Mouse (Mus musculus) heart, embryonic 11.5 days (tissue): ENCODE measurements around the gene Bhmt2. TPM values are rescaled to one million over a fixed set of nuclear protein-coding genes. Genes with fewer than 3 reads are reported as not detected.

Source experiments
- ATAC-seq: fragments of 200-750 bp; cut with Nextera tagmentation; replicated peaks from 2 replicates; pipeline ENCODE4 v1.8.0; 2017; ENCODE audit warnings: moderate library complexity; ENCODE audit not compliant: insufficient number of reproducible peaks, low FRiP score, low TSS enrichment
- H3K27ac ChIP-seq: fragments of 300-500 bp; sonication (generic); 2 replicates; pipeline ENCODE4 v1.5.1; 2014; ENCODE audit warnings: mild to moderate bottlenecking, low read depth, low read length
- H3K27me3 ChIP-seq: fragments of 300-500 bp; sonication (generic); 2 replicates; pipeline ENCODE4 v1.6.1; 2014; ENCODE audit warnings: mild to moderate bottlenecking, low read length, mixed read lengths; ENCODE audit not compliant: control insufficient read depth, insufficient read depth
- H3K36me3 ChIP-seq: fragments of 300-500 bp; sonication (generic); 2 replicates; pipeline ENCODE4 v1.6.1; 2014; ENCODE audit warnings: mild to moderate bottlenecking, low read length, moderate library complexity, mixed read lengths; ENCODE audit not compliant: control insufficient read depth, insufficient read depth
- H3K4me1 ChIP-seq: fragments of 300-500 bp; sonication (generic); 2 replicates; pipeline ENCODE4 v1.6.1; 2014; ENCODE audit warnings: low read length; ENCODE audit not compliant: control insufficient read depth, insufficient read depth
- H3K4me2 ChIP-seq: fragments of 300-500 bp; sonication (generic); 2 replicates; pipeline ENCODE4 v1.6.1; 2014; ENCODE audit warnings: mild to moderate bottlenecking, moderate library complexity
- H3K4me3 ChIP-seq: fragments of 300-500 bp; sonication (generic); 2 replicates; pipeline ENCODE4 v1.5.1; 2014; ENCODE audit warnings: low read depth, low read length
- H3K9ac ChIP-seq: fragments of 300-500 bp; sonication (generic); 2 replicates; pipeline ENCODE4 v1.6.1; 2014; ENCODE audit warnings: mild to moderate bottlenecking, low read depth, low read length, moderate library complexity
- H3K9me3 ChIP-seq: fragments of 300-500 bp; sonication (generic); replicated peaks from 2 replicates; pipeline ENCODE4 v1.6.1; 2016; ENCODE audit warnings: low read length; ENCODE audit not compliant: control insufficient read depth
- WGBS: fragments of 180-500 bp; shearing (Covaris S2); extraction: QIAGEN DNeasy Blood & Tissue Kit; methylation state at CpG from one replicate; pipeline ENCODE4 v1.1.7; 2014; ENCODE audit not compliant: insufficient replicate concordance; 5-methylcytosine and 5-hydroxymethylcytosine counted together
- polyA plus RNA-seq: library from polyadenylated mRNA; unstranded; fragments of >200 nt; fragmentation: Nextera tagmentation; extraction: Ambion mirVana; gene quantifications from 2 replicates; pipeline ENCODE4 v1.2.1, GENCODE M21; 2014

Bhmt2 gene
- polyA plus RNA-seq, result 0.14 and 0.39 TPM in 2 replicates

- ATAC-seq, result no peak
- peak within 1 kb of the TSS; percentile 55 for H3K4me2 ChIP-seq
- no peaks in the 10 kb centered on the region for H3K9me3 ChIP-seq
- no peaks in the 10 kb centered on the region for H3K36me3 ChIP-seq
- H3K27me3 ChIP-seq, result peaks cover 7% of the 10 kb centered on the region
- peak within 1 kb of the TSS; percentile 30 for H3K4me3 ChIP-seq
- 4% methylated on average over 31 of the region's 31 CpGs for WGBS
- no peak within 1 kb of the TSS for H3K27ac ChIP-seq
- H3K9ac ChIP-seq, result no peak within 1 kb of the TSS
- H3K4me1 ChIP-seq, result no peaks in the 10 kb centered on the region
Measured at GRCm38 (mm10) chr13:93674131-93674561, at the start of gene Bhmt2, which contains the start of gene Dmgdh. Gene Bhmt2, minus strand, starts transcription at chr13:93674302. Gene Dmgdh, plus strand, starts transcription at chr13:93674433.

- Histone ChIP-seq H3K4me1 (no peaks in the 10 kb centered on the region), H3K27ac (no peak overlapping the region), H3K4me2 (no peak overlapping the region), H3K27me3 (no peaks in the 10 kb centered on the region), H3K4me3 (no peak overlapping the region), H3K36me3 (no peaks in the 10 kb centered on the region), H3K9me3 (no peaks in the 10 kb centered on the region), H3K9ac (no peak overlapping the region)
- no peak for ATAC-seq
- 80% methylated on average over 3 of the region's 3 CpGs for WGBS
Measured at GRCm38 (mm10) chr13:93723455-93723854, 49.4 kb upstream of the Bhmt2 start.

GRCm38 (mm10) chr13:93721916-93722315 is 47.8 kb upstream of the Bhmt2 start:
- H3K27ac ChIP-seq, result no peak overlapping the region
- no peaks in the 10 kb centered on the region for H3K27me3 ChIP-seq
- 73% methylated on average over 4 of the region's 4 CpGs for WGBS
- no peak overlapping the region for H3K4me2 ChIP-seq
- no peak for ATAC-seq
- no peaks in the 10 kb centered on the region for H3K9me3 ChIP-seq
- no peak overlapping the region for H3K4me3 ChIP-seq
- H3K36me3 ChIP-seq, result no peaks in the 10 kb centered on the region
- no peaks in the 10 kb centered on the region for H3K4me1 ChIP-seq
- no peak overlapping the region for H3K9ac ChIP-seq

- H3K9ac ChIP-seq, result no peak overlapping the region
- no peaks in the 10 kb centered on the region for H3K9me3 ChIP-seq
- H3K27ac ChIP-seq, result no peak overlapping the region
- H3K4me2 ChIP-seq, result no peak overlapping the region
- H3K36me3 ChIP-seq, result no peaks in the 10 kb centered on the region
- 3% methylated on average over 7 of the region's 7 CpGs for WGBS
- H3K4me3 ChIP-seq, result no peak overlapping the region
- ATAC-seq, result no peak
- no peaks in the 10 kb centered on the region for H3K27me3 ChIP-seq
- H3K4me1 ChIP-seq, result no peaks in the 10 kb centered on the region
Measured at GRCm38 (mm10) chr13:93718948-93719347, 44.8 kb upstream of the Bhmt2 start.

GRCm38 (mm10) chr13:93717113-93717512 is 43.0 kb upstream of the Bhmt2 start:
- 59% methylated on average over 7 of the region's 7 CpGs for WGBS
- no peaks in the 10 kb centered on the region for H3K36me3 ChIP-seq
- no peaks in the 10 kb centered on the region for H3K9me3 ChIP-seq
- H3K9ac ChIP-seq, result no peak overlapping the region
- H3K27ac ChIP-seq, result no peak overlapping the region
- H3K4me1 ChIP-seq, result no peaks in the 10 kb centered on the region
- H3K27me3 ChIP-seq, result no peaks in the 10 kb centered on the region
- no peak overlapping the region for H3K4me2 ChIP-seq
- no peak overlapping the region for H3K4me3 ChIP-seq
- ATAC-seq, result no peak

- no peak overlapping the region for H3K27ac ChIP-seq
- no peak overlapping the region for H3K4me3 ChIP-seq
- H3K9me3 ChIP-seq, result no peaks in the 10 kb centered on the region
- H3K9ac ChIP-seq, result no peak overlapping the region
- H3K27me3 ChIP-seq, result no peaks in the 10 kb centered on the region
- ATAC-seq, result no peak
- no peak overlapping the region for H3K4me2 ChIP-seq
- no peaks in the 10 kb centered on the region for H3K4me1 ChIP-seq
- H3K36me3 ChIP-seq, result no peaks in the 10 kb centered on the region
- WGBS, result 86% methylated on average over 3 of the region's 3 CpGs
Measured at GRCm38 (mm10) chr13:93713826-93714225, 39.7 kb upstream of the Bhmt2 start.

GRCm38 (mm10) chr13:93712362-93712761 is 38.3 kb upstream of the Bhmt2 start:
- no peak for ATAC-seq
- H3K27me3 ChIP-seq, result no peaks in the 10 kb centered on the region
- H3K9ac ChIP-seq, result no peak overlapping the region
- H3K4me3 ChIP-seq, result no peak overlapping the region
- WGBS, result 87% methylated on average over 4 of the region's 4 CpGs
- H3K4me2 ChIP-seq, result no peak overlapping the region
- no peaks in the 10 kb centered on the region for H3K36me3 ChIP-seq
- H3K9me3 ChIP-seq, result no peaks in the 10 kb centered on the region
- no peaks in the 10 kb centered on the region for H3K4me1 ChIP-seq
- H3K27ac ChIP-seq, result no peak overlapping the region

- H3K27me3 ChIP-seq, result no peaks in the 10 kb centered on the region
- no peak for ATAC-seq
- H3K36me3 ChIP-seq, result no peaks in the 10 kb centered on the region
- no peak overlapping the region for H3K4me3 ChIP-seq
- no peaks in the 10 kb centered on the region for H3K9me3 ChIP-seq
- 79% methylated on average over 4 of the region's 4 CpGs for WGBS
- H3K9ac ChIP-seq, result no peak overlapping the region
- no peaks in the 10 kb centered on the region for H3K4me1 ChIP-seq
- no peak overlapping the region for H3K4me2 ChIP-seq
- no peak overlapping the region for H3K27ac ChIP-seq
Measured at GRCm38 (mm10) chr13:93711226-93711625, 37.1 kb upstream of the Bhmt2 start.

- Histone ChIP-seq H3K9ac (no peak overlapping the region), H3K4me1 (no peaks in the 10 kb centered on the region), H3K27ac (no peak overlapping the region), H3K27me3 (no peaks in the 10 kb centered on the region), H3K4me2 (no peak overlapping the region), H3K36me3 (no peaks in the 10 kb centered on the region), H3K4me3 (no peak overlapping the region), H3K9me3 (no peaks in the 10 kb centered on the region)
- WGBS, result 82% methylated on average over 4 of the region's 4 CpGs
- no peak for ATAC-seq
Measured at GRCm38 (mm10) chr13:93710325-93710724, 36.2 kb upstream of the Bhmt2 start.
